Comparison of ENCODE assay signal across 8 mouse cellular contexts in genomic region chr11:57747294-57748080, GRCm38 (mm10). TPM values are rescaled to one million over a fixed set of nuclear protein-coding genes. Genes with fewer than 3 reads are reported as not detected.
DNase-seq lines count a peak whose midpoint lies in the region; TF ChIP-seq lines count a peak whose summit lies in the region.

No protein-coding gene starts in this region.

- peak; percentile 74 for TF ChIP-seq CTCF in gastrocnemius, adult 2 months (IDR thresholded peaks at IDR 0.05)
- TF ChIP-seq CTCF in liver, adult 2 months (IDR thresholded peaks at IDR 0.05; ENCODE audit: low read depth, low read length) = peak; percentile 79
- peak; percentile 70; the same call in 1 of the 2 replicates for TF ChIP-seq CTCF in small intestine, adult 2 months (IDR thresholded peaks at IDR 0.05; ENCODE audit: extremely low read depth, insufficient read length, insufficient replicate concordance, low read depth, low read length)

- H3K79me2 ChIP-seq in liver, adult 2 months (ENCODE audit: control insufficient read depth, insufficient read depth, low read length) = no peaks in the 10 kb centered on the region

- no peak for TF ChIP-seq POLR2A in liver, adult 2 months (IDR thresholded peaks at IDR 0.05; ENCODE audit: extremely low read depth, insufficient read depth, low read length)
- no peak for TF ChIP-seq POLR2A in small intestine, adult 2 months (IDR thresholded peaks at IDR 0.05; ENCODE audit: low read depth, low read length)

- no peaks in the 10 kb centered on the region for H3K9me3 ChIP-seq in embryonic facial prominence, embryonic 10.5 days

- no peak overlapping the region for H3K4me3 ChIP-seq in gastrocnemius, adult 2 months
- H3K4me3 ChIP-seq in embryonic facial prominence, embryonic 10.5 days = no peak overlapping the region
- no peak overlapping the region for H3K4me3 ChIP-seq in liver, adult 2 months (ENCODE audit: insufficient read depth, low read depth, low read length)
- H3K4me3 ChIP-seq in small intestine, adult 2 months (ENCODE audit: low read depth, low read length) = no peak overlapping the region

- intact Hi-C loops in gastrocnemius, adult 2 months (cut with DNase I) = no loop called here

- peaks cover 36% of the 10 kb centered on the region for H3K4me1 ChIP-seq in embryonic facial prominence, embryonic 10.5 days
- no peaks in the 10 kb centered on the region for H3K4me1 ChIP-seq in liver, adult 2 months (ENCODE audit: control insufficient read depth, insufficient read depth, low read length)
- no peaks in the 10 kb centered on the region; the same call in 1 of the 2 replicates for H3K4me1 ChIP-seq in small intestine, adult 2 months (ENCODE audit: control insufficient read depth, insufficient read depth, insufficient read length, low read length)

- DNase-seq in gastrocnemius, adult 2 months = peak; percentile 58
- no peak for DNase-seq in gastrocnemius, postnatal 4 days (ENCODE audit: low spot score in 2 of 2)
- peak; percentile 12 for DNase-seq in urinary bladder, postnatal 25 days (ENCODE audit: low spot score)
- no peak for DNase-seq in urinary bladder, adult 2 months (ENCODE audit: low spot score)
- DNase-seq in embryonic facial prominence, embryonic 10.5 days (ENCODE audit: low spot score) = peak; percentile 45
- DNase-seq in liver, adult 2 months (ENCODE audit: extremely low read depth, low read depth, low spot score) = peak; percentile 9
- DNase-seq in layer of hippocampus, adult 9-10 months (ENCODE audit: low spot score) = no peak

- no peak overlapping the region for H3K27ac ChIP-seq in gastrocnemius, adult 2 months
- no peak overlapping the region for H3K27ac ChIP-seq in embryonic facial prominence, embryonic 10.5 days (replicated peaks)
- H3K27ac ChIP-seq in liver, adult 2 months (replicated peaks; ENCODE audit: insufficient read depth, low read depth, low read length) = no peak overlapping the region
- 0 out of 2 replicates have a peak overlapping the region, but pooled peaks have one; percentile 2 for H3K27ac ChIP-seq in small intestine, adult 2 months (ENCODE audit: insufficient read depth, low read depth, low read length)

- 84% methylated on average over 19 of the region's 19 CpGs for WGBS in embryonic facial prominence, embryonic 10.5 days
- WGBS in liver, adult 2 months = 94% methylated on average over 19 of the region's 19 CpGs
- WGBS in small intestine, adult 2 months = 90% methylated on average over 19 of the region's 19 CpGs

- H3K9ac ChIP-seq in liver, adult 2 months (ENCODE audit: low read depth, low read length) = no peak overlapping the region

- no peaks in the 10 kb centered on the region; the same call in 1 of the 2 replicates for H3K27me3 ChIP-seq in embryonic facial prominence, embryonic 10.5 days (replicated peaks; ENCODE audit: low read depth, poor library complexity, severe bottlenecking)
- no peaks in the 10 kb centered on the region for H3K27me3 ChIP-seq in liver, adult 2 months (ENCODE audit: control insufficient read depth, insufficient read depth, low read length)
- H3K27me3 ChIP-seq in small intestine, adult 2 months (ENCODE audit: control insufficient read depth, insufficient read depth, low read length) = no peaks in the 10 kb centered on the region

- H3K36me3 ChIP-seq in embryonic facial prominence, embryonic 10.5 days (replicated peaks) = no peaks in the 10 kb centered on the region
- no peaks in the 10 kb centered on the region for H3K36me3 ChIP-seq in liver, adult 2 months (ENCODE audit: control insufficient read depth, insufficient read depth, low read length)
- peaks cover 6% of the 10 kb centered on the region for H3K36me3 ChIP-seq in small intestine, adult 2 months (ENCODE audit: control insufficient read depth, insufficient read depth, low read length)

RNA-seq across cellular contexts. Expression of gene Sap30l, which starts 54.0 kb away (rescaled TPM):
- 10 to 100 TPM; 46.5 to 47.6 TPM for total RNA-seq in gastrocnemius, adult 2 months (2021)
- 10 to 100 TPM; 33.5 to 33.9 TPM for total RNA-seq in gastrocnemius, postnatal 4 days (2021)
- polyA plus RNA-seq in urinary bladder, adult 2 months (2012; rRNA removed) = 23.5 and 27.8 TPM in 2 replicates
- polyA plus RNA-seq in embryonic facial prominence, embryonic 10.5 days (2016; fragmentation: Nextera tagmentation; extraction: Ambion mirVana) = 12.3 and 13.2 TPM in 2 replicates
- 22.4 and 24.3 TPM in 2 replicates for total RNA-seq in liver, adult 2 months (2014; rRNA removed)
- polyA plus RNA-seq in liver, adult 2 months (2012; rRNA removed) = 24.5 and 30.1 TPM in 2 replicates
- 34.1 and 107 TPM in 2 replicates for polyA plus RNA-seq in small intestine, adult 2 months (2012; rRNA removed)

Comparison
In these comparisons a context has a peak if more than half of its experiments do, and no peak if none do; other contexts are left out.
1. DNase-seq: peak in gastrocnemius, adult 2 months (single experiment), urinary bladder, postnatal 25 days (single experiment), embryonic facial prominence, embryonic 10.5 days (single experiment) and liver, adult 2 months (single experiment); none in gastrocnemius, postnatal 4 days (0 of 2), urinary bladder, adult 2 months (single experiment) and layer of hippocampus, adult 9-10 months (single experiment).
2. Peak in every context shown above with its lines, with median percentiles within 50 percentile points of each other: CTCF ChIP-seq.